ENCODE assay signal across 8 mouse cellular contexts in the genomic region with DNA sequence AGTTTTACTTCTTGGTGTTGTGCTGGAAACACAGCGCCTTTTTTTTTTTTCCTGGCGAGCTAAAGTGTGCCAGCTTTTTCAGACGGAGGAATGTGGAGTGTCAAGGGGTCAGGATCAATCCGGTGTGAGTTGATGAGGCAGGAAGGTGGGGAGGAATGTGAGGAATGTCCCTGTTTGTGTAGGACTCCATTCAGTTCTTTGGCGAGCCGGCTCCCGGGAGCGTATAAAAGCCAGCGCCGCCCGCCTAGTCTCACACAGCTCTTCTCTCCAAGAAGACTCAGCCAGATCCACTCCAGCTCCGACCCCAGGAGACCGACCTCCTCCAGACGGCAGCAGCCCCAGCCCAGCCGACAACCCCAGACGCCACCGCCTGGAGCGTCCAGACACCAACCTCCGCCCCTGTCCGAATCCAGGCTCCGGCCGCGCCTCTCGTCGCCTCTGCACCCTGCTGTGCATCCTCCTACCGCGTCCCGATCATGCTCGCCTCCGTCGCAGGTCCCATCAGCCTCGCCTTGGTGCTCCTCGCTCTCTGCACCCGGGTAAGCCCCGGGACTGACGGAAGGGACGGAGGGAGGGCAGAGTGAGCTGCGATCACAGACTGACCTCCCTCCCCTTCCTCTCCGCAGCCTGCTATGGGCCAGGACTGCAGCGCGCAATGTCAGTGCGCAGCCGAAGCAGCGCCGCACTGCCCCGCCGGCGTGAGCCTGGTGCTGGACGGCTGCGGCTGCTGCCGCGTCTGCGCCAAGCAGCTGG. TPM values are rescaled to one million over a fixed set of nuclear protein-coding genes. Genes with fewer than 3 reads are reported as not detected.
A peak's percentile ranks its signal among the peaks of the same experiment; 100 is the strongest.
DNase-seq lines count a peak whose midpoint lies in the region; ATAC-seq and TF ChIP-seq lines count a peak whose summit lies in the region.

Gene Ccn2 (plus strand): TSS at position 193 of the 753 bp plus-strand sequence.

- H3K9me3 ChIP-seq in lung, embryonic 14.5 days (ENCODE audit: low read depth, low read length): no peaks in the 10 kb centered on the region

- H3K4me1 ChIP-seq in lung, embryonic 14.5 days (ENCODE audit: insufficient read depth): peaks cover 27% of the 10 kb centered on the region

- H3K4me2 ChIP-seq in lung, embryonic 14.5 days: peak within 1 kb of the TSS; percentile 76

- no peaks in the 10 kb centered on the region for H3K27me3 ChIP-seq in lung, embryonic 14.5 days (ENCODE audit: insufficient read depth, low read length)

- peaks cover 4% of the 10 kb centered on the region; the same call in 1 of the 2 replicates for H3K36me3 ChIP-seq in lung, embryonic 14.5 days (ENCODE audit: insufficient read depth)

- WGBS in lung, embryonic 14.5 days: under 1% methylated on average over 53 of the region's 53 CpGs

- no peak for TF ChIP-seq CTCF in lung, embryonic 14.5 days (IDR thresholded peaks at IDR 0.05; ENCODE audit: low read depth)

- DNase-seq in Muller cell, postnatal 12 days (ENCODE audit: inconsistent ontology term): peak; percentile 98
- peak; percentile 7 for DNase-seq in cerebellum, adult 8-10 months
- peak in 1 of 2 experiments; percentile 26 for DNase-seq in frontal cortex, adult 2 months (ENCODE audit: extremely low spot score in 1 of 2, low spot score in 1 of 2)
- DNase-seq in heart, postnatal 4 days: peak; percentile 94
- DNase-seq in layer of hippocampus, adult 8-10 months (ENCODE audit: low spot score in 2 of 2): peak in 1 of 2 experiments; percentile 10
- DNase-seq in lung, embryonic 14.5 days: peak; percentile 91
- peak; percentile 65 for DNase-seq in ovary, postnatal 10 days (ENCODE audit: low spot score)
- peak; percentile 85 for DNase-seq in urinary bladder, postnatal 4 days (ENCODE audit: low spot score in 2 of 2)

- peak within 1 kb of the TSS; percentile 96 for H3K27ac ChIP-seq in lung, embryonic 14.5 days (ENCODE audit: low read depth)

- peak within 1 kb of the TSS; percentile 74 for H3K4me3 ChIP-seq in lung, embryonic 14.5 days (ENCODE audit: low read depth, low read length)

- H3K9ac ChIP-seq in lung, embryonic 14.5 days: peak within 1 kb of the TSS; percentile 78

- peak; percentile 86 for ATAC-seq in lung, embryonic 14.5 days (ENCODE audit: insufficient read depth)

RNA-seq across cellular contexts. Expression of gene Ccn2, which starts in this region (rescaled TPM):
- 38.3 and 38.7 TPM in 2 replicates for polyA plus RNA-seq in frontal cortex, adult 2 months (2012; rRNA removed)
- 100 to 1,000 TPM; 160 to 233 TPM for total RNA-seq in heart, postnatal 4 days (2021)
- total RNA-seq in layer of hippocampus, adult 8-10 months (2022): 10 to 100 TPM in 3 of 4 experiments, 1 to 10 TPM in 1; 9.8 to 18.3 (median 10.7) TPM
- polyA plus RNA-seq in lung, embryonic 14.5 days (2014; fragmentation: Nextera tagmentation; extraction: Ambion mirVana): 9.8 and 10.5 TPM in 2 replicates

Comparison
In these comparisons a context has a peak if more than half of its experiments do, and no peak if none do; other contexts are left out.
1. RNA of gene Ccn2 (total RNA-seq): 160 to 233 TPM in heart, postnatal 4 days; 9.8 to 18.3 TPM in layer of hippocampus, adult 8-10 months; every median in the first group is over 4 times any median in the second.